Mouse (Mus musculus) C2C12 (cell line): Measurements from ENCODE around the gene Pfkl.

Experiments
- CTCF ChIP-seq: IDR thresholded peaks from one replicate; pipeline ENCODE4 v1.5.1; 2011; ENCODE audit not compliant: control insufficient read depth, insufficient read depth, insufficient read length
- MYOG ChIP-seq: IDR thresholded peaks from one replicate; pipeline ENCODE4 v1.6.1; 2011; ENCODE audit not compliant: control insufficient read depth, insufficient read length; ENCODE audit errors: extremely low read depth

- TF ChIP-seq CTCF (peak; percentile 37), MYOG (no peak)
These were observed 18.2 kb upstream of the Pfkl start for GRCm38 (mm10) chr10:78028129-78028528.
